Mouse (Mus musculus): Measurements from ENCODE around the gene Fblim1.

Gene Fblim1

GRCm38 (mm10) chr4:141540844-141541243 lies 65.1 kb downstream of the Fblim1 start:
- no peak for DNase-seq (ENCODE audit: low spot score in 2 of 2)

- DNase-seq (ENCODE audit: low spot score in 2 of 2) = no peak
These were observed 66.6 kb downstream of the Fblim1 start for GRCm38 (mm10) chr4:141539213-141539767.

- DNase-seq (ENCODE audit: low spot score in 2 of 2) = peak; percentile 86 to 90
These were observed 67.3 kb downstream of the Fblim1 start, which contains the start of gene Spen for GRCm38 (mm10) chr4:141538408-141539212. Spen (minus strand) TSS chr4:141538597.

- DNase-seq (ENCODE audit: low spot score in 2 of 2) = no peak
These were observed 68.0 kb downstream of the Fblim1 start for GRCm38 (mm10) chr4:141537706-141538407.

GRCm38 (mm10) chr4:141537226-141537610 lies 68.7 kb downstream of the Fblim1 start:
- DNase-seq (ENCODE audit: low spot score in 2 of 2) = no peak

- peak in 1 of 2 experiments; percentile 67 for DNase-seq (ENCODE audit: low spot score in 2 of 2)
These were observed 69.3 kb downstream of the Fblim1 start for GRCm38 (mm10) chr4:141536291-141537225.

GRCm38 (mm10) chr4:141534947-141535680 lies 70.8 kb downstream of the Fblim1 start:
- DNase-seq (ENCODE audit: low spot score in 2 of 2) = peak in 1 of 2 experiments; percentile 63

GRCm38 (mm10) chr4:141530979-141531378 lies 74.9 kb downstream of the Fblim1 start:
- no peak for DNase-seq (ENCODE audit: low spot score in 2 of 2)

- no peak for DNase-seq (ENCODE audit: low spot score in 2 of 2)
These were observed 77.0 kb downstream of the Fblim1 start for GRCm38 (mm10) chr4:141528938-141529337.

- no peak for DNase-seq (ENCODE audit: low spot score in 2 of 2)
These were observed 78.8 kb downstream of the Fblim1 start for GRCm38 (mm10) chr4:141526936-141527650.
